Mouse (Mus musculus): ENCODE results near the gene Tomt.

DNA sequence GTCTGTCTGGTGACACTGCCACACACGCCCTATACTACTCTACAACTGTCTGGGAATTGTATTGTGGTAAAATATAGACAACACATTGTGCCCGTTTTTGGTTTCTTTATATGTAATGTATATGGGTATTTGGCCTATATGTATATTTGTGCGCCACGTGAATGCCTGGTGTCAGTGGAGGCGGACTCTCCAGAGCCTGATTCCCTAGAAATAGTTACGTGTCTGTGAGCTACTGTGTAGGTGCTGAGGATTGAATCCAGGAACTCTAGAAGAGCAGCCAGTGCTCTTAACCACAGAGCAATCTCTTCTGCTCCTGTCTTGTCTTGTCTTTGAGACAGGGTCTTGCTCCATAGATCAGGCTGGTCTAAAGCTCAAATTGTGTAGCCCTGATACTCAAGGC is 19.9 kb downstream of the Tomt start:
- TF ChIP-seq POLR2A (IDR thresholded peaks at IDR 0.05; ENCODE audit: borderline replicate concordance, insufficient read depth, low read length) (no peak), CTCF (IDR thresholded peaks at IDR 0.05; ENCODE audit: borderline replicate concordance, insufficient read depth, low read depth, low read length) (no peak)

Measured in cerebellum, adult 2 months (tissue).